Mouse (Mus musculus) kidney, adult 2 months (tissue): ENCODE data around the gene Zg16. TPM values are rescaled to one million over a fixed set of nuclear protein-coding genes. Genes with fewer than 3 reads are reported as not detected.
"Not testable (repeated sequence)": the region's sequence is repeated elsewhere in the genome, so short reads cannot be mapped to it uniquely, and the experiment has no call there.

Source experiments
- DNase-seq: peaks from one replicate; pipeline ENCODE4 v3.0.0; 2021
- H3K27ac ChIP-seq: fragments of 200-500 bp; 2 replicates; pipeline ENCODE4 v1.5.1; 2012; ENCODE audit warnings: low read depth, low read length, control low read depth, inconsistent platforms; ENCODE audit not compliant: insufficient read depth
- H3K27me3 ChIP-seq: fragments of 200-500 bp; replicated peaks from 2 replicates; pipeline ENCODE4 v1.6.1; 2012; ENCODE audit warnings: mild to moderate bottlenecking, moderate library complexity, low read length, inconsistent platforms; ENCODE audit not compliant: control insufficient read depth, insufficient read depth
- H3K36me3 ChIP-seq: fragments of 200-500 bp; 2 replicates; pipeline ENCODE4 v1.6.1; 2012; ENCODE audit warnings: mild to moderate bottlenecking, moderate library complexity, low read length, inconsistent platforms; ENCODE audit not compliant: control insufficient read depth, insufficient read depth
- H3K4me1 ChIP-seq: fragments of 200-500 bp; 2 replicates; pipeline ENCODE4 v1.6.1; 2011; ENCODE audit warnings: low read length; ENCODE audit not compliant: control insufficient read depth, insufficient read depth
- H3K4me3 ChIP-seq: fragments of 200-500 bp; 2 replicates; pipeline ENCODE4 v1.5.1; 2011; ENCODE audit warnings: mild to moderate bottlenecking, low read depth, low read length, control low read depth; ENCODE audit not compliant: insufficient read depth
- CTCF ChIP-seq: fragments of 200-500 bp; conservative IDR thresholded peaks from 2 replicates; pipeline ENCODE4 v1.5.1; 2011; ENCODE audit warnings: low read depth, mild to moderate bottlenecking, control low read depth, low read length, moderate library complexity, mixed read lengths; ENCODE audit not compliant: insufficient read depth, insufficient read length
- POLR2A ChIP-seq: fragments of 200-500 bp; IDR thresholded peaks from one replicate; pipeline ENCODE4 v1.6.1; 2011; ENCODE audit warnings: low read depth, low read length, control low read depth
- WGBS: fragments of 180-500 bp; shearing (Covaris S2); methylation state at CpG from one replicate; pipeline ENCODE4 v1.1.7; 2018; 5-methylcytosine and 5-hydroxymethylcytosine counted together
- polyA plus RNA-seq: library from polyadenylated mRNA; depleted of rRNA; stranded (reverse); fragments of >200 nt; gene quantifications from 2 replicates; pipeline ENCODE4 v1.2.3, GENCODE M21; 2012; rRNA removed

Gene Zg16
- polyA plus RNA-seq: not detected in 2 replicates

- DNase-seq, H3K4me1 ChIP-seq, H3K27ac ChIP-seq, H3K4me3 ChIP-seq, H3K36me3 ChIP-seq, H3K27me3 ChIP-seq: not testable (repeated sequence)
- 69% methylated on average over 6 of the region's 6 CpGs for WGBS
Observed at GRCm38 (mm10) chr7:127087278-127088010, at the start of gene Zg16. Gene Zg16, minus strand, starts transcription at chr7:127087328.

DNA sequence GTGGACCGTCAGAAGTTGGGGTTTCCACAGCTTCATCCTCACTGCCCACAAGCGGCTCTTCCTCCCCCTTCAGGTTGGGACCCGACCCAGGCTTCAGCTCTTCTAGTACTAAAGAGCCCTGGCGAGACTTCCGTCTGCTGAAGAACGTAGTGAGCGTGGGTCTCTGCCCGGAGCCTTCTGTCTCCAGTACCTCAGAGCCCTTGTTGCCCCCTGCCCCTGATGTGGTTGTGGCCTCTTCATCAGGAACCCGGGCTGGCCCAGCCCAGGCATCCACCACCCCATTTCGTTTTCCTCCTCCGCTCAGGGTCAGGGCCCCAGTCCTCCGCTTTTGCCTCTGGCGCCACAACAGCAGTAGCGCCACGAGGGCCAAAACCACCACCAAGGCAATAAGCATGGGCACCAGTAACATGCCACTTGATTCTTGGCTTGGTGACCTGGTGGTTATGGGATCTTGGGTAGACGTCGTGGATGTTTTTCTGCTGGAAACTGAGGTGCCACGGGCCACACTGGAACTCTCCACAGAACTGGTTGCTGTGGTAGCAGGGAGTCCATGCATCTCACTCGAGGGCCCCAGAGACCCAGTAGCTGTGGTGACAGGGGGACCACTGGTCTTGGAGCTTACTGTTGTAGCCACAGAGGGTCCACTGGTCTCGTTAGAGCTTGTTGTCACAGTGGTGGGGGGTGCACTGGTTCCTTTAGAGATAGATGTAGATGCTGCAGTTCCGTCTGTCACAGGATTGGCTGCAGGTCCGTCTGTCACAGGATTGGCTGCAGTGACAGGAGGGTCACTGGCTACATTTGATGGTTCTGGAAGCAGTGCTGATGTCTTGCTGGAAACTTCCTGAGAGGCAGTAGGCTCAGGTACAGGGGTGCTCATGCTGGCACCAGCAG is 49.3 kb upstream of the Zg16 start:
- TF ChIP-seq POLR2A (no peak), CTCF (no peak)
- H3K27ac ChIP-seq: no peak overlapping the region

DNA sequence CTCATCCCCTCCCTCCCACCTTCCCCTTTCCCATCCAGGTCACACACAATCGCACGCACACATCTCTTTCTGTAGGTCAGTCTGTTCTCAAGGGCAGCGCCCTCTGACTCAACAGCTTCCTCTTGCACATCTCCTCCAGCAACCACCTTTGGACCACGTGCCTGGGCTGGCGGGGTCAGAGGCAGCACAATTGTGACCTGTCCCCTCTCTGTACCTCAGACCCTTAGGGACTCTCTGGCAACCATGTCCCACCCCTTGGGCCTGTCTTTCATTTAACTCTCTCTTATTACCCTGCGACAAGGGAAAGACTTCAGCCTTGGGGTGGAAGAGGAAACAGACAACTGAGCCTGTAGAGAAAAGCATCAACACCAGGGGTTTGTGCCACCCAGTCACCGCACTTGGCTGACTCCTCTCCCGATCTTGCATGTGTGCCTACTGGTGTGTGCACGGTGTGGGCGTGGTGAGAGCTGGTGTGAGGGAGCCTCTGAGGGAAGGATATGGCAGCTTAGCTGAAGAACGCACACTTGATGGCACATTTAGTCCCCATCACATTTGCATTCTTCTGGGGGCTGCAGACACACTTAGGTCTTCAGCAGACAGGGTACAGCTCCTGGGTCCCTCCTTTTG is 47.8 kb upstream of the Zg16 start:
- Histone ChIP-seq H3K4me3 (no peak overlapping the region), H3K27me3 (no peaks in the 10 kb centered on the region), H3K4me1 (no peaks in the 10 kb centered on the region), H3K27ac (no peak overlapping the region), H3K36me3 (no peaks in the 10 kb centered on the region)
- WGBS: 55% methylated on average over 11 of the region's 11 CpGs
- TF ChIP-seq POLR2A: no peak
- no peak for TF ChIP-seq CTCF
- DNase-seq: no peak

More for the DNA sequence above, 49.3 kb upstream of the Zg16 start:
- no peaks in the 10 kb centered on the region for H3K27me3 ChIP-seq
- no peaks in the 10 kb centered on the region for H3K36me3 ChIP-seq
- no peak for DNase-seq
- no peak overlapping the region for H3K4me3 ChIP-seq
- WGBS: 82% methylated on average over 22 of the region's 22 CpGs
- no peaks in the 10 kb centered on the region for H3K4me1 ChIP-seq

DNA sequence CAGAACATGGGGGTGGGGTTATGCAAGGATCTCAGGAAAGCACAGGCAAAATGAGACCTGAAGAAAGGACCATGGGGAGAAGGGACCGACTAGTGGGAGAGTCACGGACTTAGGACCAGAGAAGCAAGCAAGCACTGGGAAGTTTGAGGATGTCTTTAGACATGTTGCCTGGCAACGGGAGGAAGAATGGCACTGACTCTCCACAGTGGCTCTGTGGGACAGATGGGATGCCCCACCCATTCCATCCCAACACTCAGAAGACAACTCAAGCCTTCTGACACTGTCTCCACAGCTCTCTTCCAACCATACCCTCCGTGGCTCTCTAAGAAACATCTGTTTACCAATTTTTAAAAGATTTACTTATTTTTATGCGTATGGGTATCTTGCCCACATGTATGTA is 46.0 kb upstream of the Zg16 start:
- H3K36me3 ChIP-seq: no peaks in the 10 kb centered on the region
- H3K27ac ChIP-seq: no peak overlapping the region
- H3K27me3 ChIP-seq: no peaks in the 10 kb centered on the region
- WGBS: 77% methylated on average over 5 of the region's 5 CpGs
- H3K4me3 ChIP-seq: no peak overlapping the region
- H3K4me1 ChIP-seq: no peaks in the 10 kb centered on the region
- no peak for TF ChIP-seq CTCF
- DNase-seq: no peak

GRCm38 (mm10) chr7:127129638-127130037 is 42.5 kb upstream of the Zg16 start:
- Histone ChIP-seq H3K4me3 (no peak overlapping the region), H3K27ac (no peak overlapping the region), H3K27me3 (no peaks in the 10 kb centered on the region), H3K4me1 (no peaks in the 10 kb centered on the region), H3K36me3 (no peaks in the 10 kb centered on the region)
- peak; percentile 74 for TF ChIP-seq CTCF
- no peak for TF ChIP-seq POLR2A
- 4% methylated on average over 4 of the region's 4 CpGs for WGBS
- peak; percentile 60 for DNase-seq

GRCm38 (mm10) chr7:127121911-127122270 is 34.8 kb upstream of the Zg16 start, which contains the start of gene Qprt:
Gene Qprt, minus strand, starts transcription at chr7:127122226.
- Histone ChIP-seq H3K36me3 (no peaks in the 10 kb centered on the region), H3K4me1 (peaks cover 14% of the 10 kb centered on the region; the same call in 1 of the 2 replicates), H3K4me3 (peak within 1 kb of the TSS; percentile 57), H3K27me3 (no peaks in the 10 kb centered on the region), H3K27ac (peak within 1 kb of the TSS; percentile 95)
- DNase-seq: peak; percentile 73
- no peak for TF ChIP-seq CTCF
- no peak for TF ChIP-seq POLR2A
- 22% methylated on average over 7 of the region's 7 CpGs for whole genome bisulfite sequencing

DNA sequence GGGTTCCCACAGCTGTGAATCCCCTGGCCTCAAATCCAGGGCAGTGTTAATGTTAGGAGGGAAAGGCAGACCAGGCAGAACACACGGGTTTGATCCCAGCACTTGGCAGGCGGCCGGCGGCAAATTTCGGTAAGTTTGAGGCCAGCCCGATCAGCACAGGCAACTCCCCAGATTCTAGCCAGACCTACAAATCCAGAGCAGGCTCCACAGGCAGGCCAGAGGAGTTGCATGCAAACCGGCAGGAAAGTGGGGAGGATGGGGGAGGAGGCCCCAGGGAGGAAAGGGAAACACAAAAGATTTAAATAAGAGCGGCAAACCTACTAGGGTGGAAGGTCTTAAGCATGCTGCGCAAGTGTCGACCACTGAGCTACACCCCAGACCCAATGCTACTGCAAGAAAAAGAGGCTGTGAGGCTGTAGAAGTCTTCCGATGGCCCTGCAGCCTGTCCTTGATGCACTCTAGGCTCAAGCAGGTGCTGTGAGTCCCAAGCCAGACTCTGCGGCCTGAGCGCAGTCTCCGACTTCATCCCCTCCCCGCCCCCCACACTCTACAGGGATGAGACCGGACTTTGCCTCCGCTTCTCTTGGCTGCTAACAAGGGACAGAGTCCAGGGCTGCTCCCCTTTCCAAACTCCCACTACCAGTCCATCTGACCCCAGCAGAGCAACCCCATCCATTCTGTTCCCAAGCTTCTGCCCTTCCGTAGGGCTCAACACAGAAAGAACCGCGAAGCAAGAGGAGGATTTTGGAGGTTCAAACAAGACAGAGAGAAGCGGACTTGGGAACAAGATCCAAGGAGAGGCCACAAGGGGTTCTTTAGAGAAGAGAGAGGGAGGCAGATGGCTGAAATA is 34.2 kb upstream of the Zg16 start:
- H3K27ac ChIP-seq: peak overlapping the region; percentile 95

More for the DNA sequence above, 34.2 kb upstream of the Zg16 start:
- Histone ChIP-seq H3K4me1 (peaks cover 14% of the 10 kb centered on the region; the same call in 1 of the 2 replicates), H3K4me3 (peak overlapping the region; percentile 57), H3K36me3 (no peaks in the 10 kb centered on the region), H3K27me3 (no peaks in the 10 kb centered on the region)
- DNase-seq: peak; percentile 91
- WGBS: 25% methylated on average over 21 of the region's 21 CpGs
- TF ChIP-seq POLR2A (peak; percentile 36), CTCF (no peak)
